Mouse (Mus musculus): Measurements from ENCODE around the gene Hist1h3g. TPM values are rescaled to one million over a fixed set of nuclear protein-coding genes. Genes with fewer than 3 reads are reported as not detected.
"Not testable (repeated sequence)": the region's sequence is repeated elsewhere in the genome, so short reads cannot be mapped to it uniquely, and the experiment has no call there.

The Hist1h3g gene
- total RNA-seq, 2 experiments from 2014 or later, result 5.8 to 6.2 TPM

GRCm38 (mm10) chr13:23544787-23545120 lies 9.5 kb downstream of the Hist1h3g start:
- DNase-seq (ENCODE audit: low spot score in 2 of 2); intact Hi-C loops (cut with DNase I): not testable (repeated sequence)

DNA sequence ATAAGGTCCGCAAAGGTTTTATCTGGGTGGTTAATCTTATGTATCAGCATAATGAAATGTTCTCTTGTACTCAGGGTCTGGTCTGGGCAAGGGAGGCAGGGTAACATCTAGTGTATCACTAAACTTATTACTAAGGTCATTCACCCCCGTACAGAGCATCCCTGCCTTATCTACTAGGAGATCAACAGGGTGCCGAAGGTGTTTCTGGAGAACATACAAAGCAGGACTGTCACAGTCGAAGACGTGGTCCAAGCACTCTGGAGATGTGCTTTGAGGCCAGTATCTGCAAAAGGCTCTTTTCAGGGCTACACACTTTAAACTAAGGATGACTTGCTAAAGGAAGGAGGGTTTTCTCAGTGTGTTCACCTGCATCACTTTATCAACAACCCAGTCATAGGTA lies 11.5 kb downstream of the Hist1h3g start:
- DNase-seq (ENCODE audit: low spot score in 2 of 2), result no peak
- intact Hi-C loops (cut with DNase I), result no loop called here

DNA sequence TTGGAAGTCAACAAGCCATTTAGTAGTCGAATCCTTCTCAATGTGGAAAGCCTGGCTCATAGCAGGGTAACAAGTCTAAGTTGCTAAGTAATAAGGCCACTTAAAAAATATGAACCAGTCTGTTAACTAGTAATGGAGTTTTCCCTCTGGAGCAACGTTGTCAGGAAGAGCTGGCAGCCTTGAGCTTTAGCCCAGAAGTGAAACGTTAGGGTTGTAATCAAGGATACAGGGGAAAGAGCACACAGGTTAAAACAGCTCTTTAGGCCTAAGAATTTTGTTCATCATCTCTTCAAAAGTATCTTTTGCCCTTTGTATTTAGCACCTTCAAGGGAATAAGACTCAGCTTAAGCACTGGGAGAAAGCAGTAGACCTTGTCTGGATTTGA lies 15.5 kb downstream of the Hist1h3g start:
- intact Hi-C loops (cut with DNase I), result no loop called here
- DNase-seq (ENCODE audit: low spot score in 2 of 2), result no peak

DNA sequence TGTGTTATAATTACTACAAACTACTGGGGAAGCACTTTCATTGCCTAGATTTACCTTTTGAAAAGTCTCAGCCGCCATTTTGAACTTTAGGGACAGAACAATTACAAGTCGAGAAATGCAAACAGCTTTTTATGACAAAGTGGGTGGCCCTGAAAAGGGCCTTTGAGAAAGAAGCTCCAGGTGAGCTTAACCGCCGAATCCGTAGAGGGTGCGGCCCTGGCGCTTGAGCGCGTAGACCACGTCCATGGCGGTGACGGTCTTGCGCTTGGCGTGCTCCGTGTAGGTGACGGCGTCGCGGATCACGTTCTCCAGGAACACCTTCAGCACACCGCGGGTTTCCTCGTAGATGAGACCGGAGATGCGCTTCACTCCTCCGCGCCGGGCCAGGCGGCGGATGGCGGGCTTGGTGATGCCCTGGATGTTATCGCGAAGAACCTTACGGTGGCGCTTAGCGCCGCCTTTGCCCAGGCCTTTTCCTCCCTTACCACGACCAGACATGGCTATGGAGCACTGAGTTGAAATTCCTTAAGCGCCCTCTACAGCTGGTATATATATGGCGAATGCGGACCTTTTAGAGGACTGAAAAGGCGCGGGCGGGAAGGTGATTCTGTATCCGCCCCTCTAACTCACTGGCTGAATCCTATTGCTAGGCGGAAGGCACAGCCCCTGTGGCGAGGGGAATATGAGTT lies 16.1 kb downstream of the Hist1h3g start, which contains the start of gene Hist1h4f:
Hist1h4f (minus strand) TSS at position 503 of the 689 bp plus-strand sequence.
- intact Hi-C loops (cut with DNase I), result not testable (repeated sequence)
- DNase-seq (ENCODE audit: low spot score in 2 of 2), result peak; percentile 91 to 92

DNA sequence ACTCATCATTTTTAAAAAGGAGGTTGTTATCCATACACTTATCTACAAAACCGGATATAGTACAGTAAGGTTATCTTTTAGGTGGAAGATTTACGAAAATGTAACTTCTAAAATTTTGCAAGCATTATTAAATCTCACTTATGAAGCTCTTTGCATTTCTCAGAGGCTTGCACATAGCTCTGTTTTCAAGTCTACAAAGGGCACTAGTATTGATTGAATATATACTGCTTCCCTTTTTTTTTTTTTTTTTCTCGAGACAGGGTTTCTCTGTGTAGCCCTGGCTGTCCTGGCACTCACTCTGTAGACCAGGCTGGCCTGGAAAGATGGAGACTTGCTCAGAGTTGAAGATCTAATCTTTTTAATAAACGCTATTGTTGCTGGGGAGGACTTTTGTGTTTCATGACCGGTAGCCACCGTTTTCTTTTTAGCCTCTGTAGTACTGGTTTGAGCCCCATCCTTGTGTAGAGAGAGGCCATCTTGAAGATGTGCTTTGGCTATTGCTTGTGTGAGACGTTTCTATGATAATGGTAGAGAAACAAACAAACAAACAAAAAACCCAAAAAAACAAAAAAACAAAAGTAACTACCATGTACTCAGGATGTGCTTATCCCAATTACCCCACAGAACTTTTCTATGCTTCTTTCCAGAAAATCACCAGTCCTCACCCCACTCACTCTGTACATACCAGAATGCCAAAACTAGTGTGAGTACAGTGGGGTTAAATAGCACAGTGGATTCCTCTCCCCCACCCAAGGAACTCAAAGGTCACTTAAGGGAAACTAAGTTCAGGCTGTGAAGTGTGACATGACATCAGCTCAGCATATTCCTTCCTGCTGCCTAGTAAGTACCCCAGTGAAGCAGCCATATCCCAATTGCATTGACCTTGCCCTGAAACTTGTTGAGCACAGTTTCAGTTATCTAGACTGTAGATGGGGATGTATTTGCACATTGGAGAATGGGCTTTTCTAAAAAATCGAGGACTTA lies 17.0 kb downstream of the Hist1h3g start:
- no peak for DNase-seq (ENCODE audit: low spot score in 2 of 2)
- intact Hi-C loops (cut with DNase I), result no loop called here

DNA sequence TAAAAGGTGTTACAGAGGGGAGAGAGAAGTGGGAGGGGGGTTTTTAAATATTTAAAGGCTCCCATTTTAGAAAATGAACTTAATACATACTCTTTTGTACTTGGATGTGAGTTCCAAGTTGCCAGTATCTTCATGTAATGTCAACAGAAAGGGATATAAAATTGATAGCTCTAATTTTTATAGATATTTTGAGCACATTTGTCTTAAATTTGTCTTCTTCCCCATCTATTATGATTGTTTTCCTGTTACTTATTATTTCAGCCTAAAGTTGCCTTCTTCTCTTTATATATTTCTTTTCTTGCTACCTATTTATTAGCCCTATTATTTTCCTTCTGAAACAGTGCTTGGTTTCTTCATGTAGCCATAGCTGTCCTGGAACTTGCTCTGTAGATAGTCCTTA lies 17.7 kb downstream of the Hist1h3g start, which contains the start of gene Hist1h1d:
Hist1h1d (plus strand) TSS at position 301 of the 400 bp plus-strand sequence.
- intact Hi-C loops (cut with DNase I), result no loop called here
- DNase-seq (ENCODE audit: low spot score in 2 of 2), result no peak

DNA sequence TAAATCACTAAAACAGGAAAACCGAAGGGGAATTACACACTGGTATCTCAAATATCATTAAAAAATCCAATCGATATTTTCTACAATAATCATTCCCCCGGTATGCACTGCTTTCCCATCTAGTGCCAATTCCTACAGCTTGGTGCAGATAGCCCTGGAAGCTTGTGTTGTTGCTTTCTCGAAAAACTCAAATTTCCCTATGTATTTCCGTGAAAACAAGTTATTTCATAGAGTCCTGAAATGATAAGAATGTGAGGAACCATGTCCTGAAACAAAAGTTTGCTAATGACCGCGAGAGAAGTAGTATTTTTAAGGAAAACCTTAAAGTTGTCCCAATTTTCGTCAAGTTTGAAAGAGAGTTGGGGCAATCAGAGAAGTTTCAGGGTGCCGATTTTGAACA lies 19.2 kb downstream of the Hist1h3g start:
- intact Hi-C loops (cut with DNase I), result no loop called here
- DNase-seq (ENCODE audit: low spot score in 2 of 2), result no peak

GRCm38 (mm10) chr13:23554925-23555838 lies 20.0 kb downstream of the Hist1h3g start:
- DNase-seq (ENCODE audit: low spot score in 2 of 2), result peak; percentile 62 to 82
- intact Hi-C loops (cut with DNase I), result no loop called here

DNA sequence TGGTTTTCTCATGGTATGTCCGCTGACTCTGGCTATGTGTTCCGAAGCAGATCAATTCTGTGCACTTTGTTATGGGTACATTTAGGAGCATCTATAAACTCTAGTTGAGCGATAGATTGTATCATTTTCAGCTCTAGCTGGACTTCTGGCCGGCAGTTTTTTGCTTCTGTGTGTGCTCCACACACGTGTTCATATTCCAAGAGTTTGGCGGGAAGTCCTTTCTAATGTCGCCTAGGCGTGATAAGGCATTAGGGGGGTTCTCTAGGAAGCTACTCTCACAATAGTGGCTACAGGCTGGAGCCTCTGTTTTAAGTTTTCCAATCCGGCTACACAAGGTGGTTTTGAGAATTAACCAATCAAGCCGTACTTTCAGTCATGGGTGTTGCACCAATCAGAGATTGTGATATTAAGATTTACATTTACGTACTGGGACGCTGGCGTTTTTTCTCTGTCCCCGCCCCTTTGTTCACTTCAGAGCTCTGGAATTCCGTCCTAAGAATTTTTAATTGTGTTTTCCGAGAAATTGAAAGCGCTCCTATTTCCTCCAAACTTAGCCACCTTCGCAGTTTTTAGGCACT lies 20.7 kb downstream of the Hist1h3g start:
- intact Hi-C loops (cut with DNase I), result no loop called here
- peak; percentile 75 to 94 for DNase-seq (ENCODE audit: low spot score in 2 of 2)

DNA sequence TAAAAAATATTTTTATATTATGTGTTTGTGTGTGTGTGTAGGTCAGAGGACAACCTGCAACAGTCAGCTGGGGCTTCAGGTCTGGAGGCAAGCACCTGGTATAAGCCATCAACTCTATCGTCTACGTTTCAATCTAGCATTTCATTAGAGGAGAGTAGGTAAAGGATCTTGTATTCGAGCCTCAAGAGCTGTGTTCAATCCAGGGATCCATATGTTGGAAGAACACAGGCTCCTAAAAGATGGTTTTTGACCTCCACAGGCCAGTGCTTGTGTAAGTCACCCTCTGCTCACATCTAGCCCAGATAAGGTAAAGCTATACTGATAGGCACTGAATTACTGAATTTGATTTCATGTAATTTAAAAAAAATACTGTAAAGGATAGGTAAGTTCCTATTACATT lies 21.7 kb downstream of the Hist1h3g start:
- no peak for DNase-seq (ENCODE audit: low spot score in 2 of 2)
- intact Hi-C loops (cut with DNase I), result no loop called here

DNA sequence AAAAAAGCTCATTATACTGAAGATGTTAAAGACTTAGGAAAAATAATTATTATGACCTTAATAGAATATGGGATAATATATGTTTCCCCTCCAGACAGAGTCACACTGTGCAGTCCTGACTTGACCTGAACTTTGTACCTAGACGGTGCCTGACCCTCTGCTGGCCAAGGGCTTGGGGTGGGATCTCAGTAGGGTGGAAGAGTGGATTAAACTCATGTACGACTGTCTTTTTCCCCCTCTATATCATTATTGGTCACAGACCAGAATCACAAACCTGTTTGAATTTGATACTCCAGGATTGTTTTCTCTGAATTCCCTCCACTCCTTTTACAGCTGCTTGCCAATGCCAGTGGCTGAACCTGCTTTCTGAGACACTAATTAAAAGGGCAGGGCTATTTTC lies 25.5 kb downstream of the Hist1h3g start:
- DNase-seq (ENCODE audit: low spot score in 2 of 2); intact Hi-C loops (cut with DNase I): not testable (repeated sequence)

DNA sequence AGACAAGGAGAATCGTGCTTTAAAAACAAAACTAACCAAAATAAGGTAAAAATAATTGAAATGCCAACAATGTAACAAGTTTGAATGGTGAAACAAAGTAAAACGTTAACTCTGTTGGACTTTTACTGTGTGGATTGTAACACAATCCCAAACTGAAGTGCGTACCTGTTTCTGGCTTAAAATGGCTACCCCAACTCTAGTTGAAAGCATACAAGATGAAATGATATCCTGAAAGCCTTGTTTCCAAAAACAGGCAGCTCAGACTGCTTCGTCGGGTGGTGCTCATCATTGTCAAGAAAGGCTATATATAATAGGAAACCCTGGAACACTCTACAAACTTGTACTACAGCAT lies 26.3 kb downstream of the Hist1h3g start:
- DNase-seq (ENCODE audit: low spot score in 2 of 2); intact Hi-C loops (cut with DNase I): not testable (repeated sequence)

- DNase-seq (ENCODE audit: low spot score in 2 of 2), result peak; percentile 96 to 98
- intact Hi-C loops (cut with DNase I), result not testable (repeated sequence)
Measured at GRCm38 (mm10) chr13:23561883-23562659, 26.8 kb downstream of the Hist1h3g start, which contains the start of gene Hist1h3e. Gene Hist1h3e (minus strand): TSS chr13:23562369.

GRCm38 (mm10) chr13:23562699-23563462 lies 27.7 kb downstream of the Hist1h3g start:
- DNase-seq (ENCODE audit: low spot score in 2 of 2), result peak; percentile 45 to 69
- intact Hi-C loops (cut with DNase I), result no loop called here

DNA sequence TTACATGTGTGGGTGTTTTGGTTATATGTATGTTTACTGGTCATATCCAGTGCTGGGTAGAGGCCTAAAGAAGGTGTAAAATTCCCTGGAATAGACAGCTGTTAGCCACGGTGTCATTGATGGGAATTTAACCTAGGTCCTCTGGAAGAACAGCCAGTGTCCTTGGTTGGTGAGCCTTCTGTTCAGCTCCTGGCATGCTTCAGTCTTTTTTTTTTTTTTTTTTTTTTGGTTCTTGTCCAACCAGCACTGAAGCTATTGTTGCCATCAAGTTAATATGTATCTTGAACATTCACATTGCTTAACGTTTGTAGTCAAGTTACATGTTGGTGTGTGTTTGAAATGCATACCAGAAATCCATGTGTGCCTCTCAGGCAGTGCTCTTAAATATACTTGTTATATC lies 29.3 kb downstream of the Hist1h3g start:
- DNase-seq (ENCODE audit: low spot score in 2 of 2), result no peak
- intact Hi-C loops (cut with DNase I), result no loop called here

GRCm38 (mm10) chr13:23570261-23571021 lies 35.2 kb downstream of the Hist1h3g start:
- intact Hi-C loops (cut with DNase I); DNase-seq (ENCODE audit: low spot score in 2 of 2): not testable (repeated sequence)

DNA sequence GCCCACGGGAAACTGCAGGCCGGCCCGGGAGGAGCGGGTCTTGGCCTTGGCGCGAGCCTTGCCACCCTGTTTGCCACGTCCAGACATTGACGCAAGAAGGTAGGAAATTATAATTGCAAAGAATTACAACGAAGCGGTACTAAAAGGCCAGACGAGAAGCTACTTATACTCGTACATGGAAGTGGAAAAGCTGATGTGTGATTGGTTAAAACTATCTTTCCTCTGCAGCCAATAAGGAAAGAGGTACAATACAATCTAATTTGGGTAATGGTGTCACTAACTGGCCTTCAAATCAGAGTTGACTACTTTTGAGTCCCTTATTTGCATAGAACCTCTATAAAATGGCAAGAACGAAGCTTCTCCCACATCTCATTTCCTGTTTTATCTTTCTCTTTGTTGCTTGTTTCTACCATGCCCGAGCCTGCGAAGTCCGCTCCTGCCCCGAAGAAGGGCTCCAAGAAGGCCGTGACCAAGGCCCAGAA lies 35.8 kb downstream of the Hist1h3g start, which contains the start of the genes Hist1h2ae and Hist1h2bg:
Hist1h2ae (minus strand) TSS at position 199 of the 482 bp plus-strand sequence.
Hist1h2bg (plus strand) TSS at position 375 of the 482 bp plus-strand sequence.
- DNase-seq (ENCODE audit: low spot score in 2 of 2), result peak; percentile 76 to 95
- intact Hi-C loops (cut with DNase I), result no loop called here
